Mouse (Mus musculus): Measurements from ENCODE around the gene Kcnh2. TPM values are rescaled to one million over a fixed set of nuclear protein-coding genes. Genes with fewer than 3 reads are reported as not detected.

Gene Kcnh2
- total RNA-seq, 4 experiments from 2014 or later: 17.7 to 47.2 (median 36.0) TPM

DNA sequence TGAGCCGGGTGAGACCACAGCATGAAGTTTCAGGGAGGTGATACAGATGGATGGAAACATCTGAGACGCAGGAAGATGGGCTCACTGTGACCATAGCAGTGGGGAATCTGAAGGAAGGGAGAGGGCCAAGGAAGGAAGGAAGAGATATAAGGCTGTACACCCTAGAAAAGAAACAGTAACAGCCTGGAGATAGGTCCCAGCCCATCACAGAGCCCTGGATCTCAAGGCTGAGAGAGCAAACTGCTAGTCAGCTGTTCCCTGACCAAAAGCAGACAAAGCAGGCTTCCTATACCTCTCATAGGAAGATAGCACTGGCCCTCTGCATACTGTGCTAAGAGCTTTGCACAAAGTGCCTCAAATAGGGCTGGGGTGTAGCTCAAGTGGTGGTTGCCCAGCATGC lies 27.3 kb upstream of the Kcnh2 start:
- no peak for DNase-seq

DNA sequence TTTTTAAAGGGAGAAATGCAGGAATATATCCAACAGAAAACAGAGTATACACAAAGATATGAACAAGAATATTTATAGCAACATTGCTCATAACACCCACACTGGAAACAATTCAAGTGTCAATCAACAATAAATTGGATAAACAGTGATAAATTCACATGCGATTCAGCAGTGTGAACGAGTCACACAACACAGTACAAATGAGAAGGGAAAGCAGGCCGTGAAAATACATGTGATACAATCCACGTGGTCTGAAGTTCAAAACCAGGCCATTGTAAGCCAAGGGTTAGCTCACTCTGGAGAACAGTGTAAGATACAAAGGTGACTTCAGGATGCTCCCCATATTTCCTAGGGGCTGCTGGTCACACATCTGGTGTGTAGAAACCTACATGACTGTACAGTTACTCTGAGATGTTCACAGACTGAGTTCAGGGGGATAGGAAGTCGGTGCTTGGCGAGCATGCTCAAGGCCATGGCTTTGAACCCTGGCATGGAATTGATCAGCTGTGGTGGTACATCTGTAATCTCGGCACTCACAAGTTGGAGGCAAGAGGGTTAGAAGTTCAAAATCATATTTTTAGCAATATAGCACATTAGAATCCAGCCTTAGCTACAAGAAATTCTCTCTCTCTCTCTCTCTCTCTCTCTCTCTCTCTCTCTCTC lies 23.4 kb upstream of the Kcnh2 start:
- DNase-seq: no peak

GRCm38 (mm10) chr5:24374216-24374615 lies 22.8 kb upstream of the Kcnh2 start:
- DNase-seq: no peak

- DNase-seq: no peak
These were observed 22.4 kb upstream of the Kcnh2 start for GRCm38 (mm10) chr5:24373807-24374206.

- DNase-seq: no peak
These were observed 18.4 kb upstream of the Kcnh2 start for GRCm38 (mm10) chr5:24369767-24370166.

DNA sequence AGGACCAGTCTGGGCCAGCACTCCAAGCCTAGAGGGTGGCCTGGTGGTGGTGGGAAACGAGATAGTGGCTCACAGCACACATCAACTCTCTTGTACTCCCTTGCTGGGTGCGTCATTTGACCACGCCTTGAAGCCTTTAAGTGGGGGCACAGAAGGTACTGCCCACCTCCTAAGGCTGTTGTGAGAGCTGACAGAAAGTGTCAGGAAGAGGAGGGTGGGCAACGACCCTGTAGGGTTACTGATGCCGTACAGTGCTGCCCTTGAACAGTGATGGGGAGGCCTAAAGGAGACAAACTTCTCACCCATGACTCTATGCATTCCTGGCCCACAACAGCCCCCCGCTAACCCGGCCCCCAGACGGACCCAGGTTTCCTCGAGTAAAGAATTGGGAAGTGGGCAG lies 15.0 kb upstream of the Kcnh2 start:
- DNase-seq: no peak

DNA sequence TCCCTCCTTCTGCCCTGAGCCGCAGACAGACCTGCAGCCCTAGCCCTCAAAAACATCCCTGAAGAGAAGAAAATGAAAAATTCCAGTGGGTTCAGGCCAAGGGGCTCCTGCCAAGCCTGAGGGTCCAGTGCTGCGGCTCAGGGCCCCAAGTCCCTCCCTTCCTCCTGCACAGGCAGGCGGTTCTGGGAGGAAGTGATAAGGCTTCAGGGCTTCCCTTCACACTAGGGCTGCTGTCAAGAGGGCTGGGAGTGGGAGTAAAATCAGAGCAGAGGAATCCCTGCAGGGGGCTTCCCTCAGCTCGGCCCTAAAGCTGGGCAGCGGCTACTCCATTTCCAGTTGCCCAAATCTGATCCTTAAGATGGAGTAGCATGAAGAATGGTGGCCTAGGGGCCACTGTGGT lies 14.1 kb upstream of the Kcnh2 start:
- no peak for DNase-seq

GRCm38 (mm10) chr5:24364963-24365362 lies 13.6 kb upstream of the Kcnh2 start:
- no peak for DNase-seq

DNA sequence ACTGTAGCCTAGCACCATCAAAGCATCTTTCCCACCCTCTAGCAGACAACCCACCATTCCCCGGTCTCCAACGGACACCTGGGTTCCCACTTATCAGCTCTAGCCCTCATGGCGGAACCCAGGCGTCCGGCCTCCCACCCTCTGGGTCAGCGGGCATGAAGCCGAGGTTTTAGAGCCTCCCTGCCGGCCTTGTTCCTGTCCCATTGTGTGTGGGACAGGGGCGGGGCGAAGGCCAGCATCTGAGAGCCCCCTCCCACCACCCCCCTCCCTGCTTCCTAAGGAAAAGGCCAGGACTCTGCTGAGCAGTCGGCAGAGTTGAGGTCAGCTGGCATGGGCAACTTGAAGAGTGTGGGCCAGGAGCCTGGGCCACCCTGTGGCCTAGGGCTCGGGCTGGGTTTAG lies 13.1 kb upstream of the Kcnh2 start, which contains the start of gene Nos3:
TSS of gene Nos3 (plus strand) at position 303 of the 400 bp plus-strand sequence.
- no peak for DNase-seq

- no peak for DNase-seq
These were observed 12.7 kb upstream of the Kcnh2 start for GRCm38 (mm10) chr5:24364061-24364460.

GRCm38 (mm10) chr5:24363467-24363866 lies 12.1 kb upstream of the Kcnh2 start:
- no peak for DNase-seq

DNA sequence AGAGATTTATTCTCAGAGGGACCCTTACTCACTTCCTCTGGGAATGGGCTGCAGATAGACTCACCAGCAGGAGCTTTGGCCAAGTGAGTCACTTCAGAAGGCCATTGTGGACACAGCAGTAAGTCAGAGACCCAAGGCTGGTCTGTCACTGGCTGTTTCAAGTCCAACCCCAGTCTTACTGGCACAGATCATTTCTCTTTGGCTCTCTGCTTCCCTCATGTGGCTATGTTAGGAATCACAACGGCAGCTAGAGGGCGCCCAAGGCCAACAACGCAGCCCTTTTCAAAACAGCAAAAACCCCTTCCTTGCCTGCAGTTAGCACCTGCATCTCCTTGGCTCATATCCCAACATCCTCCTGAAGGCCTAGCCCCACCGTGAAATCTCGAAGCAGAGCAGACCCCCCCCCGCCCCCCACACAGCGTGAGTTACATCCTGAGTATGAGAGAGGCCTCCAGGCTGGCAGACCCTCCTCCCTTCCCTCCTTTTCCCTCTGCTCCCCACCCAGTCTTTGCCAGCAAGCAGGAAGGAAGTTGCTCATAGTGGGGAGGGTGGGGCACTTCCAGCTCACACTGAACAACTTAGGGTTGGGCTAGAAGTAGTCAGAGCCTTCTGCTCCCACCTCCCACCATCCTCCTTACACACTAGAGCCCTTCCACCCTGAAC lies 9.5 kb upstream of the Kcnh2 start:
- peak; percentile 83 for DNase-seq

GRCm38 (mm10) chr5:24357461-24357860 lies 6.1 kb upstream of the Kcnh2 start:
- DNase-seq: peak; percentile 50

- no peak for DNase-seq
These were observed 5.4 kb upstream of the Kcnh2 start for GRCm38 (mm10) chr5:24356764-24357163.

DNA sequence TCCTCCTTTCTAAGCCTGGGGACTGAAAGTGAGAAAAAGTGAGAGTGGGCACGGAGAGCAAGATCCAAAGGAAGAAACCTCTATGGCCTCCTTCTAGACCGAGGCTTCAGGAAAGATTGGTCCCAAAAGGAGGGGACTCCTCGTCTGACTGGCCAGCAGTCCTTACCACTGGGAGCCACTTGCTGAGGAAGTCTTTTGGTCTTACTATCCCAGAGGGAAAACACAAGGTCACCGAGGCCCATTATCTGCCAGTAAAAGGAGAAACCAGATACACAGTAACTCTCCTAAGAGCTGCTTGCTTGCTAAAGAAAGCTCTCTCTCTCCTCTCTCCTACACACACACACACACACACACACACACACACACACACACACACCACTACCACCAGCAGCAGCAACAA lies 1.9 kb upstream of the Kcnh2 start:
- no peak for DNase-seq

GRCm38 (mm10) chr5:24352251-24352859 lies 951 bp upstream of the Kcnh2 start:
- peak; percentile 74 for DNase-seq

- peak; percentile 76 for DNase-seq
These were observed 332 bp upstream of the Kcnh2 start for GRCm38 (mm10) chr5:24351701-24352171.

DNA sequence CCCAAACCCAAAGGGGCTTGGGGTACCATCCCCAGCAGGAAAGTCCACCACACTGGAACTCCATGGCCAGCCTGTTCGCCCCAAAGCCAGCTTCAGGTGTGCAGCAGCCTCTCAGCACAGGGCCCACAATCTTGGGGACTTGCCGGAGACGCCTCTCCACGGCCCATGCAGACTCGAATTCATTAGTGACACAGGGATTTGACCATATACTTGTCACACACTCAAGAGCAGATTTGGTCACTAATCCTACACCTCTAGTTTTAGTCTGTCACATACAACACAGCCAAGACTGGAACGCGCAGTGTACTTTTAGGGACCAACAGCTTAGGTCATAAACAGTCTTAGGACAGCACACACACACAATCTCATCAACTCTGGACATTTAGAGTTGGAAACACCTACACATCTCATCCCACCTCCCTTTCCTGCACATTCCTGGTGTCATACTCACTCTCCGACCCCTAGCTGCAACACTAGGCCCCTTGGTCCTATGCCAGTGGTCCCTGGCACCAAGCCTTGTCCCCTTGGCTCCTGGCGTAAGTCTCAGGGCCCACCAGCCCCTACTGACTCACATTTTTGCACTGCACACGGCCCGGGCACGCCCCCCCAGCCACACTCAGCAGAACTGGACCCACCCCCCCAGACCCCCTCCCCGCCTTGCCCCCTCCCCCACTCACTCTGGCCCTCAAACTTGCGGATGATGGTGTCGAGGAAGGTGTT lies 713 bp downstream of the Kcnh2 start:
- DNase-seq: no peak

GRCm38 (mm10) chr5:24350073-24350472 lies 1.3 kb downstream of the Kcnh2 start:
- DNase-seq: no peak

- no peak for DNase-seq
These were observed 2.9 kb downstream of the Kcnh2 start for GRCm38 (mm10) chr5:24348546-24348945.

GRCm38 (mm10) chr5:24348128-24348527 lies 3.3 kb downstream of the Kcnh2 start:
- peak; percentile 73 for DNase-seq

DNA sequence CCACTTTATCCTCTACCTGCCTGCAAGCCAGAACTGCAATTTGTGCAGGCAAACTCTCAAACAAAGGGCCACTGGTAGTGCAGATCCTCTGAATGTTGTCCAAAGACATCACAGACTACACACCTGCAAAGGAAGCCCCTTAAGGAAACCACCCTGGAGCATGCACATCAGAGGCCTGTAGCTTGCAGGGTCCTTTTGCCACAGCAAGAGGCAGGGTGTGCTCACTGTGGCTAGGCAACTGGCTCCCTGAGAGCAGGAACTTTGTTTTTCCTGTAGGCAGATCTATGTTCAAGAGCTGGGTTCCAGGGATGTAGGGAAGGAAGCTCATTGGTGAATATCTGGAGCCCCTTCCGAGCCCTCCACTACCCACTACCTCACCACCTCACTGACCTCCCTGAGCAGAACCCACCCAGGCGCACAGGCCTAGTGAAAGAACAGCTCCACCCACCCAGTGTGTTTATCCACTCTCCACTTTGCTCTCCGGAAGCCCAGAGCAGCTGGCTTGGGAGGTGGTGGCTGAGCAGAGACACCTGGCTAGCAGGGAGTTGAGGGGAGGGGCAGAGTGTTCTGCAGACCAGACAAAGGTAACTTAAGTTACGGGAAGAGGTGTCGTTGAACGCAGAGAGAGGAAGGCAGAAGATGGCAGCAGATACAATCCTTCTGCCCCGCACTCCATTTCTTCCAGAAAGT lies 4.1 kb downstream of the Kcnh2 start:
- DNase-seq: no peak
